Mouse (Mus musculus) embryonic fibroblast, embryonic 13.5 days (primary cell): ENCODE measurements at regions not wholly inside any gene's neighbourhood (a gene's known extent, or its start where the extent isn't known, plus 50 kb on each side); places are given as distances from the start of the nearest gene placed in this dataset.

Source experiments
- H3K27ac ChIP-seq: 2 replicates; pipeline ENCODE4 v1.5.1; 2012; ENCODE audit warnings: low read length, control low read depth, inconsistent platforms; ENCODE audit not compliant: insufficient read depth
- H3K4me1 ChIP-seq: 2 replicates; pipeline ENCODE4 v1.6.1; 2011; ENCODE audit warnings: low read length; ENCODE audit not compliant: control insufficient read depth, insufficient read depth
- H3K4me3 ChIP-seq: 2 replicates; pipeline ENCODE4 v1.5.1; 2011; ENCODE audit warnings: mild to moderate bottlenecking, control low read depth, low read length; ENCODE audit not compliant: insufficient read depth
- CTCF ChIP-seq: IDR thresholded peaks from 2 replicates; pipeline ENCODE4 v1.5.1; 2011; ENCODE audit warnings: mild to moderate bottlenecking, control low read depth, low read length, moderate library complexity, borderline replicate concordance; ENCODE audit not compliant: insufficient read depth
- POLR2A ChIP-seq: IDR thresholded peaks from 2 replicates; pipeline ENCODE4 v1.6.1; 2011; ENCODE audit warnings: low read depth, mild to moderate bottlenecking, control low read depth, low read length, moderate library complexity

DNA sequence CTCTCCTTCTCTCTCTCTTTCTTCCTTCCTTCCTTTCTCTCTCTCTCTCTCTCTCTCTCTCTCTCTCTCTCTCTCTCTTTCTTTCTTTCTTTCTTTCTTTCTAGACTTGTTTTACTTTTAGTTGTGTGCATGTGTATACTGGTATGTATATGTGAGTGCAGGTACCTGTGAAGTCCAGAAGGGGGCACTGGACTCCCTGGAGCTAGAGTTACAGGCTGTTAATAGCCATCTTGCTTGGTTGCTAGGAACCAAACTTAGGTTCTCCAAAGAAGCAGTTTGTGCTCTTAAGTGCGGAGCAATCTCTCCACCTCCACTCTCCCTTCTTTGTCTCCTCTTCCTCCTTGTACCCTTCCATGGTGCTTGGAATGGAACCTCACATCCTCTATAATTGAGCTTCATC, 77.2 kb downstream of the Gm10604 start:
- Histone ChIP-seq H3K4me3 (no peak overlapping the region), H3K4me1 (0 out of 2 replicates have a peak, but pooled peaks cover 3% of the 10 kb centered on the region), H3K27ac (no peak overlapping the region)
- TF ChIP-seq POLR2A: no peak
- no peak for TF ChIP-seq CTCF

- TF ChIP-seq POLR2A: no peak
- TF ChIP-seq CTCF: no peak
Measured at GRCm38 (mm10) chr4:11903401-11903800, 77.7 kb downstream of the Gm10604 start.

DNA sequence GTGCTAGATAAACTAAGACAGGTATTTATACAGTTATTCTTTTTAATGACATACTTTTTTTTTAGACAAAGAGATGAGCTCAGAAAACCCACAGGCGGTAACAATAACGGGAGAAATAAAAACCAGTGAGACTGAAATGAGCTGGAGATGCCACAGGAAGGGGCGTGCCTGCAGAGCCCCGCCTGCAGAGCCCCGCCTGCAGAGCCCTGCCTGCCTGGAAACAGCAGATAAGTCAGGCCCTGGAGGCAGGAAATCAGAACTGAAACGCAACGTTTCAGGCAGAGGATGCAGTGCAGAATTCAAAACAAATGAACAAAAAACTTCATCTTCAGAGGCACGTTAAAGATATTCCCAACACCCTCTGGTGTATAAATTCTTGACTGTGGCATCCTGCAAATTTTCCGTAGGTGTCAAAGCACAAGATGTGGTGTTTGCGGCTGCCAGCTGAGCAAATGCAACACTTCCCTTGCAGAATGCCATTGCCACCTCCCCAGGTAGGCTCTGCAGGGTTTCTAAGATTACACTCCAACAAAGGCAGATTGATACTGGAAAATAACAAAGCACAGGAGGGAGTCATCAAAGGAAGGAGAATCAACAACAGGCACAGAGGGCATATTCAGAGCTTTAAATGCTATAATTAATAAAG, 81.0 kb downstream of the Gm10604 start:
- H3K4me3 ChIP-seq: no peak overlapping the region
- TF ChIP-seq POLR2A (no peak), CTCF (no peak)
- peaks cover 13% of the 10 kb centered on the region for H3K4me1 ChIP-seq
- no peak overlapping the region for H3K27ac ChIP-seq

More at GRCm38 (mm10) chr4:11903401-11903800, 77.7 kb downstream of the Gm10604 start:
- H3K4me1 ChIP-seq: 0 out of 2 replicates have a peak, but pooled peaks cover 3% of the 10 kb centered on the region
- H3K27ac ChIP-seq: no peak overlapping the region
- H3K4me3 ChIP-seq: no peak overlapping the region

GRCm38 (mm10) chr4:11897231-11897630, 83.8 kb downstream of the Gm10604 start:
- Histone ChIP-seq H3K27ac (no peak overlapping the region), H3K4me1 (peaks cover 14% of the 10 kb centered on the region), H3K4me3 (no peak overlapping the region)
- TF ChIP-seq POLR2A (no peak), CTCF (no peak)

DNA sequence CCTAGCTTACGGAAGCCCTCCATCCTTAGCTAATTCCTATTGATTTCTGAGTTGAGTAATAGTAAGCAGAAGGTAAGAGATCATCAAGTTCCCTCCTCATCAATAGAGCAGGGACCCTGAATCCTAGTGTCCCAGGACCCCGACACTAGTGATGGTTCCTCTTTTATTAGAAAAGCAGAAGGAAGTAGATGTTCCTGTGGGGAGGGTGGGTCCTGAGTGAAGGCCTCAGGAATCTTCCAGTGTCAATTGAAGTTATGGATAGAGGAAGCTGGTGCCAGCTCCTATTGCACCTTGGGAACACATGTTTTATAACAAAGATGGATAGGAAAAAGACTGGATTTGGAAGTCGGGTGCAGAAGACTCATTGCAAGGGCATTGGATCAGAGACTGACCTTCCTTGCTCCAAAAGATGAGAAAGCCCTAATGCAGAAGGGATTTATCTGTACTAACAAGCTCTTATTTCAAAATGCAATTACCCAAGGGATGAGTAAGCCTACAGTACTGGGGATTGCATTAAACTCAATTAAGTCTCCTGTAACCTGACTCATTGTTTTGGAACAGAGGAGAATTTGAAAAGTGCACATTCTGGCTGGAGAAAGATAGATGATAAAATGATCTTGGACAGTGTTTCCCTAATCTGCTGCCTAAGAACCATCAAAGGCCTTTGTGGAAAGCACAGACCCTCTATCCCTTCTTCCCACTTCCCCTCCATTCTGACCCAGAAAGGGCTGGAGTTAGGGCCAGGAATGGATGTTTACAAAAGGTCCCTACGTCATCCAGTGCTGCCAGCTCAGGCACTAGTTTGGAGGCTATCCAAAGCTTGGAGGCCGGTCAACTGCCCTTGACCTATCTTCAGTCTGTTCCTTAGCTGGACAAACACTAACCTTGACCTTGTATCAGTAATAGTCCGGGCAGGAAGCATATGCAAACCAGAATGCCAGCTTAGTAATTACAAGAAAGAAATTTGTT, 84.9 kb downstream of the Gm10604 start:
- no peak overlapping the region for H3K4me3 ChIP-seq
- H3K4me1 ChIP-seq: peaks cover 14% of the 10 kb centered on the region
- TF ChIP-seq CTCF (no peak), POLR2A (no peak)
- H3K27ac ChIP-seq: peak overlapping the region; percentile 68

GRCm38 (mm10) chr4:11893560-11894205, 87.4 kb downstream of the Gm10604 start:
- H3K4me3 ChIP-seq: no peak overlapping the region
- TF ChIP-seq CTCF (no peak), POLR2A (no peak)
- H3K27ac ChIP-seq: no peak overlapping the region
- peaks cover 11% of the 10 kb centered on the region for H3K4me1 ChIP-seq

DNA sequence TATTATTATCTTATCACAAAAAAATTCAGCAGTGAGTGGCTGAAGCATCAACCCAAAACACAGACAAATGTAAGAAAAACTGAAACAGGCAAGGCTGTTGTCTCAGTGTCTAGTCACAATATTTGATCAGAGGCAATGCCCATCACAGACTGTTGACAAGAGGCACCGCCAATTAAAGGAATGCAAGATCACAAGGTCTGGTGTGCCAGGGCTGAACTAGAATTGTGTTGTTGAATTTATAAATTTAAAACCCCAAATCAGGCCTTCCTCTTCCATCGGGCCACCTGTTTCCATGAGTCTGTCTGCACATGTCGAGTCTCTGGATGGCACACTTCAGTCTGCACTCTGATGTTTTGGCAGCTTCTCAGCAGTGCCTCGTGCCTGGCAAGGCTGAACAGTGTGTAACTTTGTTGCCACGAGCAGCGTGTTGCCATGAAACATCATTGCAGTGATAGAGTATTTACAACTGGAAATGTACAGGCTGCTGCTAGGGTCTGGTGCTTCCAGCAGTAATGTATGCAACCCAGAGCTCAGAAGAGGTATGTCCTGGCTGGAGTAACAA, 91.9 kb downstream of the Gm10604 start:
- Histone ChIP-seq H3K4me1 (0 out of 2 replicates have a peak, but pooled peaks cover 2% of the 10 kb centered on the region), H3K4me3 (no peak overlapping the region), H3K27ac (no peak overlapping the region)
- no peak for TF ChIP-seq CTCF
- no peak for TF ChIP-seq POLR2A

- Histone ChIP-seq H3K27ac (no peak overlapping the region), H3K4me1 (0 out of 2 replicates have a peak, but pooled peaks cover 2% of the 10 kb centered on the region), H3K4me3 (no peak overlapping the region)
- TF ChIP-seq CTCF (no peak), POLR2A (no peak)
Measured at GRCm38 (mm10) chr4:11887377-11887776, 93.7 kb downstream of the Gm10604 start.

DNA sequence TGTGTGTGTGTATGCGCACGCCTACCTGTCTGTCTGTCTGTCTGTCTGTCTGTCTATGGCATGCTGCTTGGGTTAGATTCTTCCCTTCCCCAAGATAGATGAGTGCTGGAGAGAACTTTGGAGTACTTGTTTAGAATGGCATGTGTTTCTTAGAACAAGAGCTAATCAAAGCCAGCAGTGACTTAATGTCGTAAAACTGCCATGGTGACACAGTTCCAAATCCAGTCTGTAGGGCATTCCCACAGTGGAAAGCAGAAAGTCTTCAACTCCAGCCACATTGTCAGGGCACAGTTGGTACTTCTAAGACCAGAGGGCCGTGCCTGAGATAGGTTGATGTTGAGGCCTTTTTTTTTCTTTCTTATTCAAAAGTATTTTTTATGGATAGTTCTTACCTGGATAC, 95.6 kb downstream of the Gm10604 start:
- Histone ChIP-seq H3K27ac (no peak overlapping the region), H3K4me3 (no peak overlapping the region), H3K4me1 (0 out of 2 replicates have a peak, but pooled peaks cover 2% of the 10 kb centered on the region)
- no peak for TF ChIP-seq POLR2A
- no peak for TF ChIP-seq CTCF
